Mouse (Mus musculus): ENCODE data around the gene Rbks.

DNA sequence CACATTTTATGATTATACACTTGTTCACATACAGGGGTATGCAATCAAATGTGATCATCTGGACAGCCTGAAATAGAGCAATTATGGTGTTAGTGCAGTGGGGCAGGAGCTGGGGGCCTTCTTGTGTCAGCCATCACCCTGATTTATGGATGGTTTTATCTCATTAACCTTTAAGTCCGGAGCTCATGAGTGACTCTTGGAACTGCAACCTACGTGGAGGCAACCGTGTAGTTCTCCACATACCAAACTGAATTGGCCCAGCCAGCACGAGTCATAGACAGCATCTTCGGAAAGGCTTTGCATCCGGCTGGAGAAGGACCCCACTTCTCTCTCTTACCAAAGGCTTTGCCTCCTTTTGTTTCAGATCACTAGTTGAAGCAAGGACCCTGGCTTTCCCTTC is 93.7 kb downstream of the Rbks start:
- TF ChIP-seq POLR2A (IDR thresholded peaks at IDR 0.05; ENCODE audit: control insufficient read depth, extremely low read depth, insufficient read depth, low read length, poor library complexity) (no peak), CTCF (IDR thresholded peaks at IDR 0.05; ENCODE audit: borderline replicate concordance, control insufficient read depth, extremely low read depth, insufficient read depth, low read length, poor library complexity) (no peak)

Measured in thymus, adult 2 months (tissue).